Mouse (Mus musculus) lung, postnatal 0 days (tissue): ENCODE results near the gene Fkbp7. TPM values are rescaled to one million over a fixed set of nuclear protein-coding genes. Genes with fewer than 3 reads are reported as not detected.
A peak's percentile ranks its signal among the peaks of the same experiment; 100 is the strongest.

Experiments
- ATAC-seq: fragments of 200-750 bp; cut with Nextera tagmentation; 2 replicates; pipeline ENCODE4 v1.8.0; 2017; ENCODE audit warnings: moderate library complexity
- DNase-seq: peaks from one replicate; pipeline ENCODE4 v3.0.0-alpha.2; 2016; ENCODE audit warnings: low spot score
- H3K27ac ChIP-seq: fragments of 300-500 bp; sonication (generic); 2 replicates; pipeline ENCODE4 v1.5.1; 2014; ENCODE audit warnings: antibody characterized with exemption, mild to moderate bottlenecking, low read length, mixed read lengths
- H3K27me3 ChIP-seq: fragments of 300-500 bp; sonication (generic); replicated peaks from 2 replicates; pipeline ENCODE4 v1.6.1; 2014; ENCODE audit warnings: low read length, mixed read lengths; ENCODE audit not compliant: insufficient read depth
- H3K36me3 ChIP-seq: fragments of 300-500 bp; sonication (generic); 2 replicates; pipeline ENCODE4 v1.6.1; 2014; ENCODE audit warnings: low read length, mixed read lengths; ENCODE audit not compliant: insufficient read depth
- H3K4me1 ChIP-seq: fragments of 300-500 bp; sonication (generic); 2 replicates; pipeline ENCODE4 v1.6.1; 2014; ENCODE audit warnings: antibody characterized with exemption, low read depth, low read length, mixed read lengths; ENCODE audit not compliant: insufficient read depth
- H3K4me2 ChIP-seq: fragments of 300-500 bp; sonication (generic); replicated peaks from 2 replicates; pipeline ENCODE4 v1.6.1; 2014; ENCODE audit warnings: low read depth, mild to moderate bottlenecking, low read length, moderate library complexity, mixed read lengths
- H3K4me3 ChIP-seq: fragments of 300-500 bp; sonication (generic); 2 replicates; pipeline ENCODE4 v1.5.1; 2014; ENCODE audit warnings: low read depth, low read length
- H3K9ac ChIP-seq: fragments of 300-500 bp; sonication (generic); replicated peaks from 2 replicates; pipeline ENCODE4 v1.6.1; 2014; ENCODE audit warnings: low read depth, mild to moderate bottlenecking
- H3K9me3 ChIP-seq: fragments of 300-500 bp; sonication (generic); 2 replicates; pipeline ENCODE4 v1.6.1; 2016; ENCODE audit warnings: low read length, mixed read lengths
- CTCF ChIP-seq: IDR thresholded peaks from 2 replicates; pipeline ENCODE4 v1.5.1; 2016; ENCODE audit warnings: antibody characterized with exemption, mild to moderate bottlenecking
- EP300 ChIP-seq: IDR thresholded peaks from 2 replicates; pipeline ENCODE4 v1.6.1; 2016; ENCODE audit warnings: antibody characterized with exemption, mild to moderate bottlenecking, control low read depth
- WGBS: fragments of 180-500 bp; shearing (Covaris S2); extraction: QIAGEN DNeasy Blood & Tissue Kit; methylation state at CpG from one replicate; pipeline ENCODE4 v1.1.7; 2014; 5-methylcytosine and 5-hydroxymethylcytosine counted together
- polyA plus RNA-seq: library from polyadenylated mRNA; unstranded; fragments of >200 nt; fragmentation: Nextera tagmentation; extraction: Ambion mirVana; gene quantifications from 2 replicates; pipeline ENCODE4 v1.2.1, GENCODE M21; 2015

The Fkbp7 gene
- polyA plus RNA-seq, 1 experiment from 2014 or later = 71.9 TPM

GRCm38 (mm10) chr2:76695290-76695689, 22.4 kb upstream of the Fkbp7 start:
- 52% methylated on average over 6 of the region's 6 CpGs for WGBS
- Histone ChIP-seq H3K27me3 (no peaks in the 10 kb centered on the region), H3K4me3 (no peak overlapping the region), H3K36me3 (peaks cover 15% of the 10 kb centered on the region), H3K4me1 (no peaks in the 10 kb centered on the region), H3K4me2 (no peak overlapping the region), H3K9ac (no peak overlapping the region), H3K27ac (no peak overlapping the region), H3K9me3 (no peaks in the 10 kb centered on the region)
- ATAC-seq (peak; percentile 51), DNase-seq (peak; percentile 37)
- peak; percentile 58; the same call in 1 of the 2 replicates for TF ChIP-seq EP300
- no peak for TF ChIP-seq CTCF

GRCm38 (mm10) chr2:76693765-76694164, 20.8 kb upstream of the Fkbp7 start:
- WGBS = 84% methylated on average over 5 of the region's 5 CpGs
- H3K9ac ChIP-seq = no peak overlapping the region
- H3K27me3 ChIP-seq = no peaks in the 10 kb centered on the region
- no peak for TF ChIP-seq EP300
- TF ChIP-seq CTCF = no peak
- no peaks in the 10 kb centered on the region for H3K4me1 ChIP-seq
- ATAC-seq (no peak), DNase-seq (no peak)
- H3K36me3 ChIP-seq = peaks cover 15% of the 10 kb centered on the region
- H3K4me2 ChIP-seq = no peak overlapping the region
- no peaks in the 10 kb centered on the region for H3K9me3 ChIP-seq
- no peak overlapping the region for H3K4me3 ChIP-seq
- no peak overlapping the region for H3K27ac ChIP-seq

- peak; percentile 87 for DNase-seq
- WGBS = 52% methylated on average over 12 of the region's 12 CpGs
- H3K27ac ChIP-seq = peak overlapping the region; percentile 44; the same call in 1 of the 2 replicates
These were observed 17.7 kb upstream of the Fkbp7 start for GRCm38 (mm10) chr2:76690436-76691204.

GRCm38 (mm10) chr2:76688162-76688561, 15.2 kb upstream of the Fkbp7 start:
- no peak overlapping the region for H3K9ac ChIP-seq
- TF ChIP-seq EP300 (no peak), CTCF (no peak)
- H3K4me2 ChIP-seq = no peak overlapping the region
- no peak for DNase-seq
- H3K27ac ChIP-seq = no peak overlapping the region
- no peaks in the 10 kb centered on the region for H3K9me3 ChIP-seq
- no peak overlapping the region for H3K4me3 ChIP-seq
- WGBS = 47% methylated on average over 7 of the region's 7 CpGs
- H3K36me3 ChIP-seq = peaks cover 40% of the 10 kb centered on the region
- ATAC-seq = no peak
- H3K27me3 ChIP-seq = no peaks in the 10 kb centered on the region
- no peaks in the 10 kb centered on the region for H3K4me1 ChIP-seq

More at GRCm38 (mm10) chr2:76690436-76691204, 17.7 kb upstream of the Fkbp7 start:
- ATAC-seq = peak; percentile 96
- Histone ChIP-seq H3K9me3 (no peaks in the 10 kb centered on the region), H3K4me3 (no peak overlapping the region), H3K4me2 (no peak overlapping the region), H3K27me3 (no peaks in the 10 kb centered on the region), H3K36me3 (peaks cover 41% of the 10 kb centered on the region), H3K9ac (no peak overlapping the region), H3K4me1 (no peaks in the 10 kb centered on the region)
- peak; percentile 83 for TF ChIP-seq EP300
- no peak for TF ChIP-seq CTCF

- Histone ChIP-seq H3K9ac (no peak overlapping the region), H3K4me3 (no peak overlapping the region), H3K27me3 (no peaks in the 10 kb centered on the region), H3K36me3 (peaks cover 37% of the 10 kb centered on the region), H3K9me3 (no peaks in the 10 kb centered on the region), H3K4me1 (no peaks in the 10 kb centered on the region), H3K4me2 (no peak overlapping the region), H3K27ac (no peak overlapping the region)
- DNase-seq (no peak), ATAC-seq (no peak)
- WGBS = 59% methylated on average over 3 of the region's 3 CpGs
- no peak for TF ChIP-seq CTCF
- no peak for TF ChIP-seq EP300
These were observed 14.7 kb upstream of the Fkbp7 start for GRCm38 (mm10) chr2:76687608-76688007.

- Histone ChIP-seq H3K4me2 (no peak overlapping the region), H3K9ac (no peak overlapping the region), H3K4me3 (no peak overlapping the region), H3K27ac (no peak overlapping the region), H3K36me3 (peaks cover 34% of the 10 kb centered on the region), H3K27me3 (no peaks in the 10 kb centered on the region), H3K9me3 (no peaks in the 10 kb centered on the region), H3K4me1 (no peaks in the 10 kb centered on the region)
- ATAC-seq (no peak), DNase-seq (no peak)
- TF ChIP-seq CTCF (no peak), EP300 (no peak)
- WGBS = 85% methylated on average over 3 of the region's 3 CpGs
These were observed 14.1 kb upstream of the Fkbp7 start for GRCm38 (mm10) chr2:76686986-76687385.
